Mouse (Mus musculus): ENCODE measurements around the gene Mdm4.
"Not testable (repeated sequence)": the region's sequence is repeated elsewhere in the genome, so short reads cannot be mapped to it uniquely, and the experiment has no call there.

Gene Mdm4

DNA sequence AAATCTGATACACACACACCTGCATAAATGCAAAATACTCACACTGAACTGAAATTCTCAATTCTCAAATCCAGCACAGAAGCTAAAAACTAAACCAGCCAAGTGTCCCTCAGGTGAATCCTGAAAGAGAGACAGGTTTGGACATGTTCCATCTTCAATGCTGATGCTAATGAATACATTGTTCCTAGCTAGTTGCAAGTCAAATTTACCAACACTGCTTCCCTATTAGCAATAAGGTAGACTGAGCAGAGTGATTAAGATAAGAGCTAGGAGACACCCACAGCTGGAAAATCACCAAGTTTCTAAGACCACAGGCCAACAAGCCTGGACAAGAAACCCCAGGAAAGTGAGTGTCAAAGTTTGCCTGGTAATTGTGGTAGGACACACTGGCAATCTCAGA, 11.0 kb downstream of the Mdm4 start:
- DNase-seq = no peak

DNA sequence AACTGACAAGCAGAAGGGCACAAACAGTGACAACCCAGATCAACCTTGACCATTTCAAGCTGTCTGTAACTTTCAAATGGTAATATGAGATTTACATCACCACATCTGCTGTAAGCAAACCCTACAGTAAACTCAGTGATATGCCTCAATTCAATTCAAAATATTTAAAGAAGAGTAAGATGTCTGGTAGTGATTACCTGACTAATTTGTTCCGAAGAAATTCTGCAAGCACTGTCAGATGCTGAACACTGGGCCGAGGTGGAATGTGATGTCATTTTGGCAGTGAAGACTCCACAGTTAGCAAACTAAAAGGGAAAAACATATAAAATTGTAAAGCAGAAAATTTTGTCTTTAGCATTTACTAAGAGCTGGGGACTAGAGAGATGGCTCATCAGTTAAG, 11.8 kb downstream of the Mdm4 start:
- no peak for DNase-seq

DNA sequence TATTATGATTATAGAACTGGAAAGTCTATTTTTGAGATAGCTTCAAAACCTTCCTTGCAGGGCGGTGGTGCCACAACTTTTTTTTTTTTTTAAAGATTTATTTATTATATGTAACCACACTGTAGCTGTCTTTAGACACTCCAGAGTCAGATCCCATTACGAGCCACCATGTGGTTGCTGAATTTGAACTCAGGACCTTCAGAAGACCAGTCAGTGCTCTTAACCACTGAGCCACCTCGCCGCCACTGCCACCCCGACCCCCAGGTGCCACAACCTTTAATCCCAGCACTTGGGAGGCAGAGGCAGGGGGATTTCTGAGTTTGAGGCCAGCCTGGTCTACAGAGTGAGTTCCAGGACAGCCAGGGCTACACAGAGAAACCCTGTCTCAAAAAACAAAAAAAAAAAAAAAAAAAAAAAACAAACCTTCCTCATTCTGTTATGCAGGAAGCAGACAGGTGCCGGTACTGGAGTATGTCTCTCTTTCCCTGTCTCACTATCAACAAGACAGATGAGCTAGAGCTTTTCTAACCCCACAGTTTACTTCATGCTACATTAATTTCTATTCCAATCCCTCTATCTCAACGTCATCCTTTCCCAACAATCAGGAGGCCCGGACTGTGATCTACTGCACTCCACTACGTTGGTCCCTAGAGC, 13.5 kb downstream of the Mdm4 start:
- DNase-seq = no peak

DNA sequence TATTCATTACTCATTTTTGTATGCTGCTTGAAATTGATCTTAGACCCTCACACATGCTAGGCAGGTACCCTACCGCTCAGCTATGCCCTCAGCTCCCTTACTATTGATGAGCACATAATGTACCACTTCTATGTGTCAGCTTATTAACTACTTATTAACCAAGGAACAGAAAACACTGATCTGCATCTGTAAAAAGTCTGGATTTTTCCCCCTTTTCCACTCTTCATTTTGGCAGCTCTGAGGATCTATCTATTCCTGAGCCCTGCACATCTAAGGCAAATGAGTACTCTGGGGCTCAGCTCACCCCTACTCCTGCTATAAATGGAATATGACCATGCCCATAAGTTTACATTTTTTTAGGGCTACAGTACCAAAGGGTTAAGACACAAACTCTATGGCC, 16.2 kb downstream of the Mdm4 start:
- no peak for DNase-seq

DNA sequence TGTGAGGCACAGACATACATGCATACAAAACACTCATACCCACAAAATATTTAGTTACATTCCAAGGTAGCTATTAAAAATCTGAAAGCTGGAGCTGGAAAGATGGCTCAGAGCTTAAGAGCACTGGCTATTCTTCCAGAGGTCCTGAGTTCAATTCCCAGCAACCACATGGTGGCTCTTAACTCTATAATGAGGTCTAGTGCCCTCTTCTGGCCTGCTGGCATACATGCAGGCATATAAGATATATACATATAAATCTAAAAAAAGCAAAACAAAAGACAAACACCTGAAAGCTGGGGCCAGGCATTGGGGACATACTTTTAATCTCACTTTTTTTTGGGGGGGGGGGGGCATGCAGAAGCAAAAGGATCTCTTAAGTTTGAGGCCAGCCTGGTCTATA, 17.0 kb downstream of the Mdm4 start:
- no peak for DNase-seq

DNA sequence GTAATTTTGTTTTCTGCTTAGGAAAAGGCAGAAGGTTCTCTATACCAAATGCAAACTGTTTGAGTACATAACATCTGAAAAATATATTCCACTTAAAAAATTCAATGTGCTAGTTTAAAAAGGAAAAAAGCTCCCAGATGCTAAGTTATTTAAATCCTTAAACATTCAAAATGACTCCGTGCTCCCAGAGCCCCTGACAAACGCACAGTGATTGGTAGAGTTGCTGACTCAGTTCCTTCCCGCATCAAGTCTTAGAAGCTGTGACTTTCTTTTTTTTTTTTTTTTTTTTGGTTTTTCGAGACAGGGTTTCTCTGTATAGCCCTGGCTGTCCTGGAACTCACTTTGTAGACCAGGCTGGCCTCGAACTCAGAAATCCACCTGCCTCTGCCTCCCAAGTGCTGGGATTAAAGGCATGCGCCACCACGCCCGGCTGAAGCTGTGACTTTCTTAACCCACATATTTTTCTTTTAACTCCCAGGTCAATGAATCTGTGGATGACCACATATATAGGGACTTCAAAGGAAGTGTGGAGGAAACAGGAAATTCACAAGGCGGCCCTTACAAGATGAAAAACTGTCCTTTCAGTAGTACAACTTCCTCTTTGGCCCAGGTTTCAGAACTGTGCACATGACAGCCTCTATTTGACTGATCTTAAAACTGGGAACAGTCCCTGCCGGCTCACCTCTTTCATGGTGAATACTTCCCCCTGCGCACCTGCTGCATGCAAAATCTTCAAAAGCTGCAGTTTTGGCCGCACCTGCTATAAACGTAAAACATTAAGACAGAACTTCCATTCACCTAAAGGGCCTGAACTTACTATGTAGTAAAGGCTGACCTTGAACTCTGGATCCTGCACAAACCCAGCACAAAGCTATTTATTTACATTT, 18.2 kb downstream of the Mdm4 start:
- peak; percentile 37 to 47 for DNase-seq

DNA sequence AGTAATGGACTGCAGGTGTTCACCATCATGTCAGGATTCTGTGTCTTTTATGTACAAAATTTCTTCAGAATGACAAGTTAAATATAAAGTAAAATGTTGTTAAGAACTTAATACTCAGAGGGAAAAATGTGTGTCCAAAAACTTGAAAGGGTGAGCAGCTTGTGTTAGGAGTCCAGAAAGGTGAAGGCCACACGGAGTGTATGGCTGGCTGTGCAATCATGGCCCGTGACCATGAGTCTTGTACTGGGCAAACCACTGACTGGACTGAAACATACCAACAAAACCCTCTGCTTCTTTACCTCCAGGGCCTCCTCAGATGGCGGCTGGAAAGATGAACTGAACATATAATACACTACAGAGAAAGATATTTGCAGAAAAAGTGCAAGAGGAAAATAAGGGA, 23.8 kb downstream of the Mdm4 start:
- no peak for DNase-seq

DNA sequence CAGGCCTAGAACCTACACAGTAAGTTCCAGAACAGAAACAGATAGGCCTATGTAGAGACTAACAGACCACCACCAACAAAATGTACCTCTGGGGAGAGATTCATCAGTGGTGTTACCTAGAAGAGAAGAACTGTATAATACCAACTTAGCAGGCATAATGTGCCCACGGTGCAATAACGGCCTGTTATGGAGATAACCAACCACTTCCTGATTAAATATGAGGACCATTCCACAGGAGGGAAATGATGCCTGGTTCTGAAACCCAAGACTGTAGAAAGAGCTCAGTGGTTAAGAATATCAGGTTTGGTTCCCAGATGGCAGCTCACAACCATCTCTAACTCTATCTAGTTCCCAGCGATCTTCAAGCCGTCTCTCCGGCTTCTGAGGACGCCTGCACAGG, 30.0 kb downstream of the Mdm4 start:
- DNase-seq = no peak

DNA sequence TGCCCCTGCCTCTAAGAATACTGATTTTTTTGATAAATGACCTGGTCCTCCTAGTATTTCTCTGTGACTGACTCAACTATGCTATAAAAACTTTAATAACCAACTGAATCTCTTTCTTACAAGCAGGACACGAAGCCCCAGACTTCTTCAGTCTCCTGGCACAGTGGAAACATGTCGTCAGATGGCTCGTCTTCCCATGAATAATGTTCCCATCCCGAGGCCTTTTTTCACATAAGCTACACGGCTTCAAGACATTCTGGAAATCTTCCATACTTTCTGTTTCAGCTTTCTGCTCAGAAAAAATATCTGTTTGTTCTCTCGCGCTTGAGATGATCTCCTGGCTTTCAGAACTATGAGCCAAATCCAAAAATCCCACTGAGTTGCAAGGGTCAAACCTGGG, 38.8 kb downstream of the Mdm4 start:
- DNase-seq = no peak

DNA sequence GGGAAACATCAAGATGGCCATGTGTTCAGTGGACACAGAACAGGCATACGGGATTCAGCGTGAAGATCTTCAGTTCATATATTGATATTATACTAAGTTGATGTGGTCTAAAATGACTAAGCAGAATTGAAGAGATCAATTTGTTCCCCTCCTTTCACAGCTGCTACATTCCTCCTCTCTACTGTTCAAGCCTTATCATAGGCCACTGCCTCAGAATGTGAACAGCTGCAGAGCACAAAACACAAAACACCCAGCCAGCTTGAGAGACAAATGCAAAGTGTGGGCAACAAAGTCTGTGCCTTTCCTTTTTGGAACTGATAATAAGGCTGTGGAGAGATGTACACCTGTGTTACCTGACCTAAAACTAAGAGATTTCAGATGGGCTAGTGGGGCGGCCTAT, 39.6 kb downstream of the Mdm4 start:
- DNase-seq = no peak

DNA sequence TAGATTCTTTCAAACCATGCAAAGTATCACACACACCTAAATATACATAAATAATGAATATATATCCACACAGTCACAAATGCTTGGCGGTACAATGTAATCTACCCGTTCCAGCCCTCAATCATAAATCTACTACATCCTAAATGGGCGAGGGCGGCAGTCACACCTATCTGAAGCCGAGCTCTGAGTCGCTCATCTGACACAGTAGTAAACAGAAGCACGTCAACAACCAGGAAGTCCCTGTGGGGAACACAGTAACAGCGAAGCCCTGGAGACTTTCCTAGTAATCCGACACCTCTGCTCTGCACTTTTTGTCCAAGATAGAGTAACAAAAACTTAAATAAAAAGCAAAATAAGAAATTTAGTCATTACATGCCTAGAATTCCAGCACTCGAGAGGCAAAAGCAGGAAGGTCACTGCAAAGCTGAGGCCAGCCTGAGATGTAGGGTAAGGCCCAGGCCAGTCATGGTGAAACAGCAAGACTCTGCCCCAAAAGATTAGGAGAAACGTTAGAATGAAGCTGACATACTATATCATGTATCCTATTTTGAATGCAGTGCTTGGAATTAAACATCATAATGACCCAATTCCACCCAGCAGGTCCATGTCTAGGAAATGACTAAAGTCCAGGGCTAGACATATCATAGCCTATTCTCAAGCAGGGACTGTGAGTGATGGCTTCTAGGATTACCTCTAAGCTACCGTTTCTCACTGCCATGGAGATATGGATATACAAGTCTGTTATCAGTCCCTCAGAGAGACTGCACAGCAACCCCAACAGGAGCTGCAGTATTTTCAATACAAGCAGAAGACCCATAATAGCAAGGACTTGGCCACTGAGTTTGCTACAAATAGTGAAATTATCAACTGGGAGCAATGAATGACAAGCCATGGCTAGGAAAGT, 41.6 kb downstream of the Mdm4 start:
- DNase-seq = not testable (repeated sequence)

DNA sequence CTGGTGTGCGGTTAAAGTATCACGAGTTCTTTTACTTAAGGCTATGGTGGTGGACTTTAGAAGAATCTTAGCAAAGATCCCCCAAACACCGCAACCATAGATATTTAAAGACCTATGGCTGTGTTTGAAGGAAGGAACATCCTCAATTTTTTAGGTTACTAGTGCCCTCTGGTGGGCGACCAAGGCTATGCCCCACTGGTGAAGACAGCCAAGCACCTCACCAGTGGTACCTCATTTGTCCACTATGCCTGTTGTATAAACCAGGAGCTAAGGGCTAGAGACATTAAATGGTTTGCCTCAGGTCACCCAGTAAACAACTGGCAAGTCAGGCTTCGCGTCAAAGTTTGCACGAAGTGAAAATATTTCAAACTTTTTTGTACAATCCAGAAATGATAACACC, 47.6 kb downstream of the Mdm4 start:
- peak; percentile 33 to 50 for DNase-seq

DNA sequence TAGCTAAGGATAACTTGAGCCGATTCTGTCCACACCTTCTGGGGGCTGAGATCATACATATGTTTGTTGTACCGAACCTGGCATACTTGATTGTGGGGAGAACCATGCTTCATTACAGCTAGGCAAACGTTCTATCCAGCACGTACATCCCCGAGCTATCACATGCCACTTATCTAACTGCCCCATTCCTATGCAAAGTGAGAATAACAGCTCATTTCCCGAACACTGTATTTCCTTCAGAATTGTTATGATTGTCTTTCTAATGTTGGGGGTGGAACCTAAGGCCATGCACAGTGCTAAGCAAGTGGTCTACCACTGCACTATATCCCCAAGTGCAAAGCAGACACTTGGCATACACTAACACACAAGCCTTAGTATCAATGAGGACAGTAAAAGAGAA, 49.1 kb downstream of the Mdm4 start:
- no peak for DNase-seq

DNA sequence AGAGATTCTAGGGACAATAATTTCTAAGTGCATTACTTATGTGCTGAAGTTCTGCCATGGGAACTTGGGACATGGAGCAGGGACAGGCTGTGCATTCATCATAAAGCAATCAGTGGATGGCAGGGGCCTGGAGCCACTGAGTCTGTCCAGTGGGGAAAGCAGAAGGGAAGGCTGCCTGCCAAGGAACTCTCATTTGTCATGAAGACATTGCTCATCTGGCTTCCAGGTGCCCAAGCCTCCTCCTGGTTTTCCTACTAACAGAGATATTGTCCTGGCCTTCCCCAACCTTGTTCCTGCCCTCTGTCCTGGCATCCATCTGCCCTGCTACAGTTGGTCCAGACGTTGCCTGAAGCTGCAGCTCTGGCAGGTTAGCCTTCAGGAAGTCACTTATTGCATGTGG, 53.0 kb downstream of the Mdm4 start:
- DNase-seq = no peak

DNA sequence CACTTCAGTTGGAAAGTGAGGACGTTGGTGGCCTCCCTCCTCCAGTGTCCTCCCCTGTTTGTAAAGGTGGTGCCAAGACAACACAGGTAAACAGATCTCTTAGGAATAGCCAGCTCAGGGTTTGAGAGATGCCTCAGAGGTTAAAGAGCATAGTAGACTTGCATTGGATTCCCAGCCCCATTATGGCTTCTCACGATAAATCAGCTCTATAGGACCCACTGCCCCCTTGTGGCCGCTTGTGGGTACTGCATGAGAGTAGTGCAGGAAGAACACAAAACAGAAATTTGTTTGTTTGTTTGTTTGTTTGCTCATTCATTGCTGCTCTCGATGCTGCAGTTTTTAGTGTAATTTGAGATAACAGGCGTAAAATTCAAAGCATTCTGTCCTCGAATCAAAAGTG, 61.7 kb downstream of the Mdm4 start:
- peak; percentile 46 to 57 for DNase-seq

DNA sequence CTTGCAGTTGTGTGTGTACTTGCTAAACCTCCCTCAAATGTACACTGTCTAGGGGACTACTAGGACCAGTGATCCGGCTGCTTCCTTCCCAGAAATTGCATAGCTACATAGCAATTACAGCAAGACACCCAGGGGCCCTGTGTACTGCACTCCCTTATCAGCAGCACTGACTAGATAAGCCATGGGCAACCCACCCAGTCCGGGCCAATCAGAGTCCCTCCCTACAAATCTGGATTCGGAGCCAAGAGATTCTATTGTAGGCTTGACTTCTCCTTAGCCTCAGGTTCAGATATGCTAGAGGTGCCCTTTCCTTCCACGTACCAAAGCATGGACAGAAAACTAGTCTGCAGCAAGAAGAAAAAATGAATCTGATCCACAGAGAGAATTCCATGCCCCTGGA, 65.7 kb downstream of the Mdm4 start:
- DNase-seq = no peak

DNA sequence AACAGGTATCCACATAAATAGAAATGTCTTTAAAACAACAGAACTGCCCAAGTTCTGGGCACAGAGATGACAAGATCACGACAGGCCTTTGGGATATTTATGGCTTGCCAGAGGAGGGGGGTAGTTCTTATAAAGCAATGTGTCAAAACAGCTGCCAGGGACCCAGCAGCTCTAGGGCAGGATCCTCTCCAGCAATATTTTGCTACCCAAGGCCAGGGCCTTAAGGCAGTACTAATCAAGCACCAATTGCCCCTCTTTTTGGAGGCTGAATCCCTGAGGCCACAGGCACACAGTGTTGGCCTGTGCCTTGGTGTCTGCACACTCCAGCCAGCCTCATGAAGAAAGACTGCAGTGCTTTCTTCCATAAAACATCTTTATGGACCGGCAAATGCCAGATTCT, 66.3 kb downstream of the Mdm4 start:
- no peak for DNase-seq

DNA sequence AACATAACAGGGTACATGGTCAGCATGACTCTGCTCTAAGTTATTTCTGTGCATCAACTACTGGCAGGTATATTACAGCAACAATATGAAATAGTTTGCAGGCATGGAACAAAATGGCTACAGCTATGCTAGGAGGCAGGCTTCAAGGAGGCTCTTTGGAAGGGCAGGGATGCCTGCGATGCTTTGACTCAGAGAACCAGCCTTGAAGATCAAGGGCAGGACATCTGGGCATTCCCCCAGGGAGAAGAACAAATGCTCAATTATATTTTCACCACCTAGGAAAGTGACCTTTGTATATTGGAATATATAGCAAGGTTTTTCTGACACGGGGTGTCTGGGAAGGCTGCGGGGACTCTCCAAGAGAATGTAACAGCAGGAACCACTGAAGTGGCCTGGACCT, 68.6 kb downstream of the Mdm4 start:
- DNase-seq = no peak

DNA sequence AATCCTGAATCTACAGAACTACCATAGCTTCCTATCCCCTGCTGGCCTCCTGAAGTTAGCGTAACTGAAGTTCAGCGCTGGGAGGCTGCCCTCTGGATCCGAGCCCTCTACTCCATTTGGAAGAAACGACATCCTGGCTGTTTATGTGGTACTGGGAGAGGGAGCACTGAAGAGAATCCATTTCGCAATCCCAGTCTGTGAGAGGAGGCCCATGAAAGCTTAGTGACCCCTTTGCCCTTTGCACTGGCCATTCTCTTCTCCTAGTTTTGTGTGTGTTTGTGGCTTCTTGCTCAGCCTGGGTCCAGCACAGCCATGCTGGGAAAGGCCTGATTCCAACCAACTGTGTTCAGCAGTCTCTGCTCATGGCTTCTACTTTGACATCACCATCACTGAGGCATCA, 73.6 kb downstream of the Mdm4 start:
- DNase-seq = no peak

DNA sequence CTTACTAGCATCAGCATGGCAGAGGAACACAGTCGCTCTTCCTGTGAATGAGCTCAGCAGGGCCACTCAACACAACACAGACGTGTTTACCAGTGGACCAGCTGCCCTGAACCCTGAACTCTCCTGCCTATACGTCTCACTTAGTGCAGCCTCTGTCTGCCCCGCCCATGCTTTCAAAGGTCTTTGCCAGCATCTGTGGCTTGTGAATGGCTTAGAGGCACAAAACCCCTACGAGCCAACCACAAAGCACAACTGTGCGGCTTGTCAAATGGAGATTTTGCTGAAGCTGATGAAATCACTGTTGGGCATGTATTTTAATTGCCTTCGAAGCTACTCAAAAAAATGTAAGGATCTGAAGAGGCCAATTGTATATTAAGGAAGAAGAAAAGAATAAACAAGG, 82.5 kb downstream of the Mdm4 start:
- no peak for DNase-seq

DNA sequence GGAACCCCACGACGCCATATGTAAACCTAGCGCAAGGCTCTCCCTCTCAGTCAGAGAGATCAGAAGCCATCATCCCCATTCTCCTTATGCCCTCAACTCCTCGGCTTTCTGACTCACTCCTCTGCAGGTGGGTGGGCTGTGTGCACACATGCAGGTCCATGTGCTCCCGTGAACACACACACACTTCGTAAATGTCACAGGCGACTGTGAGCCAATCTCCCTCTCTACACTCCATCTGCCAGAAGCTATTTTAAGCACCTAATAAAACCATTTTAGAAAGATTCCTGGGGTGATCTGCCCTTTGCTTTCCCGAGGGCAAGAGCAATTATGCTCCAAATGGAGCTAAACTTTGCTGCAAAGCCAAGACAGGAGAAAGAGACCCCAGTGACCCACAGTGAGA, 84.5 kb downstream of the Mdm4 start:
- no peak for DNase-seq

DNA sequence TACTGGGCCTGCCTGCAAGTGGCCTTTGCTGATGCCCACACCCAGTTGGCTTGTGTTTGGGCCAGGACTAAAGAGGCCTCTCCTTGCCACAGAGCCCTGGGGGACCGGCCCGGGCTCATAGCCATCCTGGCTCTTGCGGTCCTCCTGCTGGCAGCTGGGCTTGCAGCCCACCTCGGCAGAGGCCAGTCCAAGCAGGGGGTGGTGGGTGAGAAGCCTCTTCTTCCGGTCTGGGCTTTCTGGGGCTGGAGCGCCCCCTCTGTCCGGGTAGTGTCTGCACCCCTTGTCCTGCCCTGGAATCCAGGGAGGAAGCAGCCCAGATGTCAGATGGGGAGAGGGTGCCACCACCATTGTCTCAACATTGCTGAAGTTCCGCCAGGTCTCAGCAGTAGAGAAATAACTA, 91.4 kb downstream of the Mdm4 start:
- DNase-seq = no peak

DNA sequence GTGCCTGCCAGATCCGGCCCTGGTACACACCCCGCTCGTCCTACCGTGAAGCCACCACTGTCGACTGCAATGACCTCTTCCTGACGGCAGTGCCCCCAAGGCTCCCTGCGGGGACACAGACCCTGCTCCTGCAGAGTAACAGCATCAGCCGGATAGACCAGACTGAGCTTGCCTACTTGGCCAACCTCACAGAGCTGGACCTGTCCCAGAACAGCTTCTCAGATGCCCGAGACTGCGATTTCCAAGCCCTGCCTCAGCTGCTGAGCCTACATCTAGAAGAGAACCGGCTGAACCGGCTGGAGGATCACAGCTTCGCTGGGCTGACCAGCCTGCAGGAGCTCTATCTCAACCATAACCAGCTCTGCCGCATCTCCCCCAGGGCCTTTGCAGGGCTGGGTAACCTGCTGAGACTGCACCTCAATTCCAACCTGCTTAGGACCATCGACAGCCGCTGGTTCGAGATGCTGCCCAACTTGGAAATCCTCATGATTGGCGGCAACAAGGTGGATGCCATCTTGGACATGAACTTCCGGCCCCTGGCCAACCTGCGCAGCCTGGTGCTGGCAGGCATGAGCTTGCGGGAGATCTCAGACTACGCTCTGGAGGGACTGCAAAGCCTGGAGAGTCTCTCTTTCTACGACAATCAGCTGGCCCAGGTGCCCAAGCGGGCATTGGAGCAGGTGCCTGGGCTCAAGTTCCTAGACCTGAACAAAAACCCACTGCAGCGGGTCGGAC, 92.9 kb downstream of the Mdm4 start:
- DNase-seq = no peak
